Mouse (Mus musculus) midbrain, embryonic 10.5 days (tissue): Measurements from ENCODE around the gene Hic1. TPM values are rescaled to one million over a fixed set of nuclear protein-coding genes. Genes with fewer than 3 reads are reported as not detected.

ENCODE experiments used
- DNase-seq: peaks from one replicate; pipeline ENCODE4 v3.0.0-alpha.2; 2017; ENCODE audit warnings: low spot score
- H3K27ac ChIP-seq: fragments of 300-500 bp; sonication (generic); replicated peaks from 2 replicates; pipeline ENCODE4 v1.5.1; 2016; ENCODE audit warnings: mild to moderate bottlenecking
- H3K27me3 ChIP-seq: fragments of 300-500 bp; sonication (generic); 2 replicates; pipeline ENCODE4 v1.6.1; 2016; ENCODE audit warnings: low read depth, mild to moderate bottlenecking; ENCODE audit not compliant: poor library complexity, severe bottlenecking
- H3K36me3 ChIP-seq: fragments of 300-500 bp; sonication (generic); 2 replicates; pipeline ENCODE4 v1.6.1; 2016; ENCODE audit warnings: mild to moderate bottlenecking, moderate library complexity
- H3K4me1 ChIP-seq: fragments of 300-500 bp; sonication (generic); 2 replicates; pipeline ENCODE4 v1.6.1; 2016
- H3K4me3 ChIP-seq: fragments of 300-500 bp; sonication (generic); 2 replicates; pipeline ENCODE4 v1.5.1; 2016; ENCODE audit warnings: mild to moderate bottlenecking, moderate library complexity
- H3K9me3 ChIP-seq: fragments of 300-500 bp; sonication (generic); replicated peaks from 2 replicates; pipeline ENCODE4 v1.6.1; 2016; ENCODE audit warnings: mild to moderate bottlenecking
- WGBS: fragments of 180-500 bp; shearing (Covaris S2); methylation state at CpG from one replicate; pipeline ENCODE4 v1.1.7; 2016; 5-methylcytosine and 5-hydroxymethylcytosine counted together
- polyA plus RNA-seq: library from polyadenylated mRNA; unstranded; fragments of >200 nt; fragmentation: Nextera tagmentation; extraction: Ambion mirVana; gene quantifications from 2 replicates; pipeline ENCODE4 v1.2.1, GENCODE M21; 2016

Gene Hic1
- polyA plus RNA-seq, 1 experiment from 2014 or later, result 0.32 TPM

GRCm38 (mm10) chr11:75161417-75162008 is 7.8 kb downstream of the Hic1 start:
- no peak overlapping the region for H3K4me3 ChIP-seq
- no peak overlapping the region for H3K27ac ChIP-seq
- 76% methylated on average over 4 of the region's 4 CpGs for WGBS
- DNase-seq, result no peak
- H3K9me3 ChIP-seq, result no peaks in the 10 kb centered on the region
- H3K36me3 ChIP-seq, result peaks cover 67% of the 10 kb centered on the region
- peaks cover 29% of the 10 kb centered on the region for H3K4me1 ChIP-seq
- peaks cover 43% of the 10 kb centered on the region for H3K27me3 ChIP-seq

- peaks cover 23% of the 10 kb centered on the region for H3K4me1 ChIP-seq
- no peaks in the 10 kb centered on the region for H3K9me3 ChIP-seq
- H3K4me3 ChIP-seq, result no peak overlapping the region
- peaks cover 72% of the 10 kb centered on the region for H3K36me3 ChIP-seq
- DNase-seq, result no peak
- no peak overlapping the region for H3K27ac ChIP-seq
- H3K27me3 ChIP-seq, result peaks cover 38% of the 10 kb centered on the region
- WGBS, result 84% methylated on average over 7 of the region's 7 CpGs
Measured at GRCm38 (mm10) chr11:75160954-75161353, 8.4 kb downstream of the Hic1 start.

DNA sequence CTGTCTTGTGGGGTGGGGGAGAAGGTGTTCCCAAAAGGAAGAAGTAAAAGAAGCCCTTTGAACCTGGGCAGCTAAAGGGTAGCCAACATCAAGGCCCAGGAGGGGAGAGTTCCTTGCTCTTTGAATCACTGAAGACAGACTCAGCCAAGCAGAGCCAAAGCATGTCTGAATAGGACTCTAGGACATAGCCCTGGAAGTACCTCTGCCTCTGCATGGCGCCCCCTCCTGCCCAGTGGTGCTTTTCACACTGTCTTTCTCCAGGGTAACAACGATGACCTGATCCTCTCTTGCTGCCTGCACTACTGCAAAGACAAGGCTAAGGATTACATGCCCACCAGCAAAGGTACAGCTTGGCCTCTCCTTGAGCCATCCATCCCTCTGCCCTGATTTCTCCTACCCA is 9.8 kb downstream of the Hic1 start:
- Histone ChIP-seq H3K27ac (no peak overlapping the region), H3K36me3 (peaks cover 75% of the 10 kb centered on the region), H3K9me3 (no peaks in the 10 kb centered on the region), H3K4me1 (peaks cover 14% of the 10 kb centered on the region), H3K4me3 (no peak overlapping the region), H3K27me3 (peaks cover 24% of the 10 kb centered on the region)
- no peak for DNase-seq
- 51% methylated on average over 2 of the region's 2 CpGs for WGBS

DNA sequence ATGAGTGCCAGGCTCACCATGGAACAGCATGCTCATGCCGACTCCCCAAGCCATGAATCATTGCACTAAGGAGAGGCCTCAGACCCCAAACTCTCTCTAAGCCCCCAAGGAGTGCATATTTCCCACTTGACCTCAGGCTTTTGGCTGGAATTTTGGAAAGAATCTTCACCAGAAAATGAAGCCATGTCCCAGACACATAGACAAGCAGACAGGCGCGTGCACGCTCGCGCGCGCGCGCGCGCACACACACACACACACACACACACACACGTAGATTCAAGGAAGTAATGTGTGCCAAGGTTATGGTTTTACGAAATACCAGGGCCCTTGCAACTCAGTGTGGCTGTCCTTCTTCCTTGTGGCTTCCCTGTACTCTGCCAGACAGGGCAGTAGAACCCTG is 10.9 kb downstream of the Hic1 start:
- DNase-seq, result no peak
- 93% methylated on average over 14 of the region's 14 CpGs for WGBS
- H3K36me3 ChIP-seq, result peaks cover 72% of the 10 kb centered on the region

GRCm38 (mm10) chr11:75157901-75158300 is 11.4 kb downstream of the Hic1 start:
- H3K36me3 ChIP-seq, result peaks cover 71% of the 10 kb centered on the region

More for the DNA sequence above, 10.9 kb downstream of the Hic1 start:
- H3K27ac ChIP-seq, result no peak overlapping the region
- peaks cover 12% of the 10 kb centered on the region for H3K27me3 ChIP-seq
- H3K4me3 ChIP-seq, result no peak overlapping the region
- H3K9me3 ChIP-seq, result no peaks in the 10 kb centered on the region
- H3K4me1 ChIP-seq, result peaks cover 14% of the 10 kb centered on the region

DNA sequence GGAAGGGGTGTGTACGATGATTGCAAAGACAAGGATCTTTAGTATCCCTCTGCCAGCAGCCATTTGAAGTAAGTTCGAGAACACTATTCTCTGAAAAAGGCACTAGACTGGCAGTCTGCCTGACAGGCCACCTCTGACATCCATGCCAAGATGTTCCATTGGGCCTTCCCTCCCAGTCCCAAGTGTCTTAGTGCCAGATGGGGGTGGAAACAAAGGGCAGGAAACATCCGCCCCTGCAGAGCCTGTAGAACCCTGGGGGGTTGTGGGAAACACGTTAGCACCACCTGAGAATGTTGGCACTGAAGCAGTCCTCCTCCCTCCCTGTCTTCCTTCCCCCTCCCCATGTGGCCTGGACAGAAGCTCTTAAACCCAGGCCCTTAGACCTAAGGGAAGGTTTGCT is 12.3 kb downstream of the Hic1 start:
- no peak for DNase-seq
- no peak overlapping the region for H3K27ac ChIP-seq
- no peaks in the 10 kb centered on the region for H3K9me3 ChIP-seq
- H3K4me1 ChIP-seq, result peaks cover 14% of the 10 kb centered on the region
- no peak overlapping the region for H3K4me3 ChIP-seq
- peaks cover 71% of the 10 kb centered on the region for H3K36me3 ChIP-seq
- no peaks in the 10 kb centered on the region for H3K27me3 ChIP-seq
- WGBS, result 73% methylated on average over 4 of the region's 4 CpGs

More at GRCm38 (mm10) chr11:75157901-75158300, 11.4 kb downstream of the Hic1 start:
- Histone ChIP-seq H3K9me3 (no peaks in the 10 kb centered on the region), H3K27ac (no peak overlapping the region), H3K4me3 (no peak overlapping the region), H3K4me1 (peaks cover 14% of the 10 kb centered on the region), H3K27me3 (peaks cover 7% of the 10 kb centered on the region)
- DNase-seq, result no peak
- 37% methylated on average over 2 of the region's 2 CpGs for WGBS

DNA sequence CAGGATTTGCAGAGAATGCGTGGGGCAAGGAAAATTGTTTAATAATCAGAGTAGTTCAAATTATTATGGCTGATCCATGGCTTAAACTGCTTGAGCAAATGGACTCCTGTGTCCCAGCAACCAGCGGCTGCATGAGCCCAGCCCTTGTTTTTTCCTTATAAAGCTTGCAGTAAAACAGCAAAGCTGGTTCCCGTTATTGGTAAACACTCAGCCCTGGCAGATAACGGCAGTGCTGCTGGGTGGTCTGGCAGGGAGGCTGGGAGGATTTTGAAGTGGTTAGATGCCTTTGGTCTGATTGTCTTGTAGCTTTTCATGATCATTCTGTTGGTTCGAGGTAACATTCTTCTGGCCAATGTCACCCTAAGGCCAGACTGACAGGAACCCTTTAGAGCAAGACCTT is 12.9 kb downstream of the Hic1 start:
- no peak for DNase-seq
- peaks cover 65% of the 10 kb centered on the region for H3K36me3 ChIP-seq
- H3K9me3 ChIP-seq, result no peaks in the 10 kb centered on the region
- 78% methylated on average over 5 of the region's 5 CpGs for WGBS
- H3K27me3 ChIP-seq, result no peaks in the 10 kb centered on the region
- no peak overlapping the region for H3K27ac ChIP-seq
- peaks cover 14% of the 10 kb centered on the region for H3K4me1 ChIP-seq
- no peak overlapping the region for H3K4me3 ChIP-seq

GRCm38 (mm10) chr11:75155985-75156384 is 13.3 kb downstream of the Hic1 start:
- no peak overlapping the region for H3K4me3 ChIP-seq
- H3K9me3 ChIP-seq, result no peaks in the 10 kb centered on the region
- DNase-seq, result no peak
- peaks cover 62% of the 10 kb centered on the region for H3K36me3 ChIP-seq
- peaks cover 14% of the 10 kb centered on the region for H3K4me1 ChIP-seq
- 84% methylated on average over 6 of the region's 6 CpGs for WGBS
- no peak overlapping the region for H3K27ac ChIP-seq
- H3K27me3 ChIP-seq, result no peaks in the 10 kb centered on the region

DNA sequence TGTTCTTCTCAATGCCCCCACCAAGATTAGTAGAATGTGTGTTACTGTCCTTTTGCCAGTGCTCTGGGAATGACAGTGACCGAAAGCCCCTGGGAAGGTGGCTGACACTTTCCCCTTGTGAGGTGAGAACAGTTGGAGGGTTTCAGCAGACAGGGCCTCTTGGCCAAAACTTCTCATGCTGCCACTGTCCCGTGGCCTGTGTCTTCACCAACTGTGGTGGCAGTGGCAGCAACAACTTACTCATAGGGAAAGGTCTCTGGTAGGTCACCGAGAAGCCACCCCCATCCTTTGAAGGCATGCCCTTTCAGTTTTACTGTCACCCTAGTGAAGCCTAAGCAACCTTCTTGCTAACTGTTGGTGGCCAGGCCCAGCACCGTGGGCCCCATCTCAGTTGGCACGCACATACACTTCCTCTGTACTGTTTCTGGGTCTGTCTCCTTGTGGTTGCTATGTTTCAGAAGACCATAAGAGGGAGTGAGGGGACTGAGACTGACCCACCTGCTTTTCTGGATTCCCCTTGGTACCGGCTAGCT is 15.2 kb downstream of the Hic1 start:
- Histone ChIP-seq H3K27ac (no peak overlapping the region), H3K4me3 (no peak overlapping the region), H3K36me3 (peaks cover 58% of the 10 kb centered on the region), H3K27me3 (no peaks in the 10 kb centered on the region), H3K4me1 (peaks cover 14% of the 10 kb centered on the region), H3K9me3 (no peaks in the 10 kb centered on the region)
- DNase-seq, result no peak
- WGBS, result 80% methylated on average over 6 of the region's 6 CpGs

- 86% methylated on average over 18 of the region's 18 CpGs for WGBS
- no peaks in the 10 kb centered on the region for H3K9me3 ChIP-seq
- H3K4me1 ChIP-seq, result peaks cover 10% of the 10 kb centered on the region
- H3K36me3 ChIP-seq, result peaks cover 57% of the 10 kb centered on the region
- DNase-seq, result no peak
- no peaks in the 10 kb centered on the region for H3K27me3 ChIP-seq
- H3K27ac ChIP-seq, result peak overlapping the region; percentile 13; the same call in 1 of the 2 replicates
- H3K4me3 ChIP-seq, result no peak overlapping the region
Measured at GRCm38 (mm10) chr11:75152603-75153557, 16.4 kb downstream of the Hic1 start.

GRCm38 (mm10) chr11:75150346-75150745 is 19.0 kb downstream of the Hic1 start:
- WGBS, result 90% methylated on average over 1 of the region's 1 CpGs
- Histone ChIP-seq H3K4me3 (no peak overlapping the region), H3K36me3 (peaks cover 54% of the 10 kb centered on the region), H3K4me1 (peaks cover 4% of the 10 kb centered on the region; the same call in 1 of the 2 replicates), H3K27me3 (no peaks in the 10 kb centered on the region), H3K27ac (no peak overlapping the region), H3K9me3 (no peaks in the 10 kb centered on the region)
- DNase-seq, result no peak

DNA sequence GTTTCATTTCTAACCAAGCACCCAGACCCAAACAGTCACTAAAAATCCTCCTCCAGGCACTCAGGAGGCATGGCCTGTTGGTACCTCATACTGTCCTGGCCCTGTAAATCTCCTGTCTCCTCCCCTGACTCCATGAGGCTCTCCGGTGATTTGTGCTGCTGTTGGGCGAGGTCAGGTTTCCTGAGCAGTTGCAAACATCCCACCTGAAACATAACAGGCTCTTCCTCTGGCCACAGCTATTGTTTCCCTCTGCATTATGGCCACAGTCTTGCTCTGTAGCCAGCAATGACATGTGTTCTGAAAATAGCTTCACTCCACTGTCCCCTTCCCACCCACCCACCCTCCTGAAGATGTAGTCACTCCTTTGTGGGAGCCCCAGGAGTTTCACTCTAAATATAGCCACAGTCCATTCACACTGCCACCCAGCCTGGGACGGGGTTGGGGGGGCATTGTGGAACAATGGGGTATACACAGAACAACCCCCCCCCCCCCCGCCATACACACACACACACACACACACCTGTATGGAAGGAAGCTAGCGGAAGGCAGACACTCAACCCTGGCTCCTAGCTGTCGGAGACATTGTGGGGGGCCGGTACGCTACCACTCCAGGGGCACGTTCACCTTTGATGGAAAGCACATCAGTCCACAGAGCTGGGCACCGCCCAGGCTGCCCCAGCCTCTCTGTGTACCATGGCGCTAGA is 20.8 kb downstream of the Hic1 start:
- Histone ChIP-seq H3K27me3 (no peaks in the 10 kb centered on the region), H3K4me3 (no peak overlapping the region), H3K4me1 (peaks cover 4% of the 10 kb centered on the region; the same call in 1 of the 2 replicates), H3K27ac (0 out of 2 replicates have a peak overlapping the region, but pooled peaks have one; percentile 19), H3K36me3 (peaks cover 71% of the 10 kb centered on the region), H3K9me3 (no peaks in the 10 kb centered on the region)
- DNase-seq, result no peak
- 91% methylated on average over 9 of the region's 11 CpGs for WGBS
